Mouse (Mus musculus): ENCODE results near the gene Mccc1. TPM values are rescaled to one million over a fixed set of nuclear protein-coding genes. Genes with fewer than 3 reads are reported as not detected.

Gene Mccc1
- 10 to 100 TPM; 33.0 to 37.0 TPM for total RNA-seq (2021)
- long read RNA-seq, experiment 1, transcript Mccc1-201 (19 exons, 2,455 nt), result major isoform, 29 of 37 reads
- long read RNA-seq, experiment 1, partial matches to known transcripts, result 5 of 37 reads
- long read RNA-seq, experiment 1, other reads (novel, unspliced or antisense), result 3 of 37 reads
- long read RNA-seq, experiment 2, transcript Mccc1-201 (19 exons, 2,455 nt), result major isoform, 39 of 52 reads
- long read RNA-seq, experiment 2, partial matches to known transcripts, result 4 of 52 reads
- long read RNA-seq, experiment 2, other reads (novel, unspliced or antisense), result 9 of 52 reads

DNA sequence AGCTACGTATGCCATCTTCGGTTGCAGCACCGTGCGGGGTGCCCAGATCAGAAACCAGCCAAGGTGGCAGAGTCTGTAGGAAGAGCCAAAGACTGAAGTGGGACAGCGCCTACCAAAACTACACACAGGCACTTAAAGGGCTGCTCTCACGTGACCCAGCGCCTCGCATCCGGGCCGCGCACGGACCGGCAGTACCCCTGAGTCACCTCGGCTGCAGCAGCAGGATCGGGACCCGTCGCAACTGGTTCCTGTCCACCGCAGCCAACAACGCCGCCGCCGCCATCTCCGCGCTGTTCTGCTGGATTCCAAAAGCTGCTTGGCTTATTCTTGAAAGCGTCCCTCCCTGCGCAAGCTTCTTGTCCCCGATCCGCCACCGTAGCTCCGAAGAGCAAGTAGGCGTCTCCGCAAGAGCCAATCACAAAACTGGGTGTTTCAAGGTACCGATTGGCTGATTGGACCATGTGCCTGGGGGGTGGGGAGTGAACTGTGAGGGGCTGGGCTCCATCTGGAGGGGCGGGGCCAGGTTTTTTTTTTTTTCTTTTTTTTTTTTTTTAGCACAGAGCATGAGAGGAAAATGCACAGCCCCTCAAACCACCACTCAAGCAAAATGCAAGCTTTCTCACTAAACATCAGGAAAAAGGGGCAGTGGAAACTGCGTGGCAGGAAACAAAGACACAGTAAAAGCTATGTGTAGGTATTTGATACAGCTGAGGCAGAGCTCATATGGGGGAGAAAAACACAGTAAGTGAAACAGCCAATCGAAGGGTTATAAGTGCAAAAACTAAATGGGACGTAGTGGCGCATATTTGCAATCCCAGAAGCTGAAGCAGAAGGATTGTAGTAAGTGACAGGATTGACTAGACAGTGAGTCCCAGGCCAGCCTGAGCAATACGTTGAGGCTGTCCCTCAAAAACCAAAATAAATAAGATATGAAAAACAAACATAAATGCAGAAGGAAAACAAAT, at the start of gene Mccc1:
Gene Mccc1 (minus strand): TSS at position 404 of the 965 bp plus-strand sequence.
- peak; percentile 94 for DNase-seq

DNA sequence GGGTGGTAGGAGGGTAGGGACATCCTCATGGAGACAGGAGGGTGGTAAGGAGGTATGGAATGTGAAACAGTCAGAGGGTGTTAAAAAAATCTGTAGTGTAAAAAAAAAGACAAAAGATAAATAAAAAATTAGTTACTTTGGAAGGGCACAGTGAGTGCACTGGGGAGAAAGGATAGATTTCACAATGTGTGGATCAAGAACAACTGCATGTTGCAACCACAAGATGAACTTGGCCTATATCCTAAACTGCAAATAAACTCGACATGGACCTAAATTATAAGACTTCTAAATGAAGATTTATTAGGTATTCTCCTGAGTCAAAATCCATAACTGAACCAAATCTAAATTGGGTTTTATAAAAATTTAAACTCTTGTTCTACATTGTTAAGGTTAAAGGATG, 48.6 kb upstream of the Mccc1 start:
- DNase-seq, result no peak

DNA sequence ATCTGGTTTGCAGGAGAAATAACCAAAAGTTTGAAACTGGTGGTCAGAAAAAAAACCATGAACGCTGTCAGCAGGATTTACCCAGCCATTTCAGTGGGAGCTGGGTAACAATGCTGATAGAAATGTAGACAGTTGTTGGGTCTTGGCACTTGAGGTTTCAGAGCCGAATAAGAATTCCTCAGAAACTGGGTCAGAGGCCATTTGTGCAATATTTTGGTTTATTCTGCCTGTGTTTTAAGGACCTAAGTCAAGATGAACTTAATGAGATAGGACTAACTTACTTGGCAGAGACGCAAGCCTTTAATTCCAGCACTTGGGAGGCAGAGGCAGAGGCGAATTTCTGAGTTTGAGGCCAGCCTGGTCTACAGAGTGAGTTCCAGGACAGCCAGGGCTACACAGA, 44.6 kb upstream of the Mccc1 start:
- DNase-seq, result no peak

DNA sequence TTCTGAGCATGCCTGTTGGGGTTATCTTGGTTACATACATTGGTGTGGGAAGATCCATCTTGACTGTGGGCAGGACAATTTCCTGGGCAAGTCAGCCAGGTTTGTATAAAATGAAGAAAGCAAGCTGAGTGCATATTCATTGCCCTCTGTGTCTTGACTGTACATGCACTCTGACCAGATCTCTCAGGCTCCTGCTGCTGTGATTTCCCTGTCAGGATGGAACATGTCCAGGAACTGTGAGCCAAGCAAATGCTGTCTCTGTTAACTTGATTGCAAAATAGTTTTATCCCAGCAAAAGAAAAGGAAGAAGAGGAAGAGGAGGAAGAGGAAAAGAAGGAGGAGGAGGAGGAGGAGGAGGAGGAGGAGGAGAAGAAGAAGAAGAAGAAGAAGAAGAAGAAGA, 44.0 kb upstream of the Mccc1 start:
- DNase-seq, result no peak

DNA sequence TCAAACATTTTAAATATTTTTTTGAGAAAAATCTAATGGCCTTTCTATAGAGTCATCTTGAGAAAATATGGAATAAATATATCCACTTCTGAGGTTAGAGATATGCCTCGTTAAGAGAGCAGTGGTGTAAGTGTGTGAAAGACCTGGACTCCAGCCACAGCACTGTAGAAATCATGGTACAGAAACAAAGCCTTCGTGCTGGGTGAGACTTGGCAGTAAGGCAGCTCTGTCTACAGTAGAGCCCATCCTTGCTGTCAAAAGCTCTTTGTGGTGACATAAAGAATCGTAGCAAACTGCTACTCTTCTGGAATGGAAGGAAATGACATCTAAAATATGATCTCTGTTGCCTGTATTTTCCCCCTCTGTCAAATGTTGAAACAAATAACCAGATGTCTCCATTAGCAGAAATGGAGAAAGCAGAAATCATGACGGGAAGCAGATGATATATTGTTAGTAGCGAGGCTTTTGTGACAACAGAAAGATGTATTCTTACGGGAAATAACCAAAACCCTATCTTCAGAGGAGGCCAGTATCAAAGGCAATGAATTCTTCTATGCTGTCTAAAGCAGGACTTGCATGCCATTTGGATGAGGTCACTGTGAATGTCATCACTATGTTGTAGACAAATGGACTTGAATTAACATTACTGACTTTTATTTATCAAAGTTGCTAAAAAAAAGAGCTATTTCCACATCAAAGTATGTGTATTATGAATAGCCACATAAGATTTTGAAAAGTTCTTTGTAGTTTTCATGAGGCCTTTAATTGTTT, 31.4 kb upstream of the Mccc1 start:
- DNase-seq, result no peak

DNA sequence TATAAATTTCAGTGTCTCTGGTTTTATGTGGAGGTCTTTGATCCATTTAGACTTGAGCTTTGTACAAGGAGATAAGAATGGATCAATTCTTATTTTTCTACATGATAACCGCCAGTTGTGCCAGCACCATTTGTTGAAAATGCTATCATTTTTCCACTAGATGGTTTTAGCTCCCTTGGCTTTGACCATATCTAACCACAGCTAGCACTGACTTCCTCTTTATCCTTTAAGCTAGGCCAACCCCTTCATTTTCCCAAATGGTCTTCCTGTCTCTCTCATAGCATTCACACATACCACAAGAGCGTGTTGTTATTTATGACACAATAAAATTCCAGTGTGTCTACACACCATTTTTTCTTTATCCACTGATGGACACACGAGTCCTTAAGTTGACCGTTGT, 29.5 kb upstream of the Mccc1 start:
- DNase-seq, result no peak

DNA sequence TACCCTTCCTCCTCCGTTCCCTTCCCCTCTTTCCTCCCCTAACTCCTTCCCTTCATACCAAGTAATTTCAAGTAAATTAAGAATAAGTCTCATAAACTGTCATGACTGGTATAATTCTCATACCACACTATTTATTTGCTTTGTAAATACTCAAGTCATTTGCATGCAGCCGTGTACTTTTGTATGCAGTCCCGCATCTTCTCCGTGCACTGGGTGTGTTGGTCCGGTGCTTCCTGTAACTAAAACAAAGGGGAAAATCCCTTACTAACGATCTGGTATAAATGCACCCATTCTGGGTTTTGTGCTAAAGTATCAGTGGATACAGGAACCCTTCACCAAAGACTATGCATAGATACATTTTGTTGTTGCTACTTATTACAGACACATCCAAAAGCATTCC, 25.3 kb upstream of the Mccc1 start:
- DNase-seq, result no peak

DNA sequence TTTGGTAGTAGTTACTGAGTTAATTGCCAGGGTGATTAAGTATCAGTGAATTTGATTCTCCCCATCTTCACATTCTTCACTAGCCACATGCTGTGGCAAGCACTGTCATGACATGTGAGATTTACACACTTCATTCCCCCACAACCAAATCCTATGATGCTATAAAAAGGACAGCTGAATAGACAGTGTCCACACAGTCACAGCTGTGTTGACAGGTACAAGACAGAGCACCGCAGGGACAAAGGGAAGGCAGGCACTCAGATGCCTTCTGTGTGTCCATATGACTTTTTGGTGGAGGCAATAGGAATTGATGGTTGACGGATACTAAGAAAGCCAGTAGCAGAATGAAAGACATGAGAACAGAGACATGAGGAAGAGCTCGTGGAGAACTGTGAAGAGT, 10.8 kb upstream of the Mccc1 start:
- DNase-seq, result no peak

DNA sequence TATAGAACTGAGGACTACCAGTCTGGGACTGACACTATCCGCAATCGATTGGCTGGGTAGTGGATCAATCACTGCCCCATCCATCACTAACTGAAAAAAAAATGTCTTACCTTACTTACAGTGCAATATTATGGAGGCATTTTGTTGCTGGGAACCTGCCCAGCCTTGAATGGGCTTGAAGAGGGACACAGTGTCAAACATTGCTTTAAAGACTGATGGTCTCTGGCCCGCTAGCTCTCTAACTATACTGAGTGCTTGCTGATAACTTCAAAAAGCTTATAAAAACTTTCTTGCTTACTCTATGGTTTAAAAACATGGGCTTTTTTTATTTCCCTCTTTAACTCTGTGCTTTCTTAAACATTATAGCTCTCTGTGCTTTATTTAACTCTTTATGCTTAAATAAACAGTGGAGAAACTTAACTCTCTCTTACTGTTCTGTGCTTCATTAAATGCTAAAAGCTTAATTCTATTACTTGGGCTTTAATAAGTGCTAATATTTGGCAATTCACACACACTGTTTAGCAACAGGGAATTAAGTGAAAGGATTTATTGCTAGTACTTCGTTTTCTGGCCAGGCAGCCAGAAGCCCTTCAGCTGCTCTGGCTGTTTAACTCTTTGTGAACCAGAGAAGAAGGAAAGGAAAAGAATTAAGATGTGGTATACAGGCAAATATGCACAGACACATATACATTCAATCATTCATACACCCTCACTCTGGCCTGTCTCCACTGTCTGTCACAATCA, 8.1 kb upstream of the Mccc1 start:
- DNase-seq, result no peak

GRCm38 (mm10) chr3:36004028-36004895, 3.8 kb upstream of the Mccc1 start:
- no peak for DNase-seq

DNA sequence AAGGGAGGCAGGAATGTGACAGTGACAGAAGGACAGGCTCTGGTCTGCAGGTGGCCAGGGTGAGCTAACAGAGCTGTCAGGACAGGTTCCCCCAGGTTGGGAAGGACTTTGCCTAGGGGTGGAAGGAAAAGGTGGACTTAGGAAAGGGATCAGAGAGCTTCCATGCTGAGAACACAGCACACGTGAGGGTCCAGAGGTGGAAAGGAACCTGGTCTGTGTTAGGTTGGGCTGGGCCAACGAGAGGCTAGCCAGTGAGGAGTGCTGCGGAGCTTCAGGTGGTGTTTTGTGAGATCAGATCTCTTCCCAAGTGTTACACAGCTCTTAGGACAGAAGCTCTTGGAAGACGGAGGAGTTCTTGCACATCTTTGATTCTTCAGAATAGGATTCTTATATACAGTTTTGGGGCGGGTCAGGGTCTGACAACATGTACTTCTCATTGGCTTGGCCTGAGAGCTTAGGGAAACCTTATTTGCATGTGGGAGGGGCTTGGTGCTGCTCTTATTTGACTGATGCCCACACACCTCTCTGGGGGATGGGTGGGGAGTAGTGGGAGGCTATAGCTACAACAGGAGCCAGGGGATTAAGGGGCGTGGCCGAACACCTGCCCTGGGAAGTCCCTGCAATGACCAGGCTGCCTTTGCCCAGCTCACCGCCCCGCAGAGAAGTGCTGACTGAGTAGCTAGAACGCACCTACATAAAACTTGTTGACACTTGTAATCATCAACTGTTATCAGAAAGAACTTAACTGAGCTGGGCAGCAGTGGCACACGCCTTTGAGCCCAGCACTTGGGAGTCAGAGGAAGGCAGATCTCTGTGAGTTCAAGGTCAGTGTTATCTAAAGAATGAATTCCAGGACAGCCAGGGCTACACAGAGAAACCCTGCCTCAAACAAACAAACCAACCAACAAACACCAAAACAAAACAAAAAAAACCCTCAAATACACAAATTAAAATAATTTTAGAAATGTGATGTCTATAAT, 5.6 kb downstream of the Mccc1 start:
- no peak for DNase-seq

GRCm38 (mm10) chr3:35990715-35991114, 9.8 kb downstream of the Mccc1 start:
- DNase-seq, result no peak

DNA sequence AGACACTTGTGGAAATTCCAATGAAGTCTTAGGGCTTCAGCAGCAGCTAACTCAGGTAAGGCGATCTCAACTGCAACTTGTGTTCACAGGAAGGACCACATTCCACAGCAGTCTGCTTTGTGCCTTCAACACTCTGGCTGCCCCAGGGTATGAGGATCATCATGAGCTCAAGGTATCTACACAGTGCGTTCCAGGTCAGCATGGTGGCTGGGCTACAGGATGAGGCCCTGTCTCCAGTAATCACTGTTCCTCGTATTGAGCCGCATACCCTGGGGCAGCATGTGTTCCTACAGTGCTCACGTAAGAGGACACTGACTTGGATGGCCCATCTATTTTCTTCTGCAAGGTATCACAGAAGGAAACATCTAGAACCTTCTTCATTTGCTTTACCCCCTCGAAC, 12.4 kb downstream of the Mccc1 start:
- DNase-seq, result no peak

GRCm38 (mm10) chr3:35986266-35986665, 14.2 kb downstream of the Mccc1 start:
- no peak for DNase-seq

DNA sequence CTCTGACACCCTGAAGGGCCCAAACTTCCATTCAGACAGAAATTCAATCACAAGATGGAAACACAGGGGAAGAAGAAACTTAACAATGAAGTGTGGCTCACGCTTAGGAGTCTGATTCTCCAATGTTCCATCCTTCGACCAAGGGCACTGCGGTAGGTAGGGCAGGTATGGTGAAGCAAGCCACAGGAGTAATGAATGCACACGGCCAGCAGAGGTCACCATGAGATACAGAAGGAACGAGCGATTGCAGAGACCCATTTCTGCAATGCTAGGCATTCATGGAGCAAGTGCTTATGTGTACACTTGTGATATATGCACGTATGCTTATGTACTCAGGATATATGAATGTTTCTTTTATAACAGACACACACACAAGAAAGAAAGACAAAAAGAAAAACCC, 26.9 kb downstream of the Mccc1 start:
- no peak for DNase-seq

DNA sequence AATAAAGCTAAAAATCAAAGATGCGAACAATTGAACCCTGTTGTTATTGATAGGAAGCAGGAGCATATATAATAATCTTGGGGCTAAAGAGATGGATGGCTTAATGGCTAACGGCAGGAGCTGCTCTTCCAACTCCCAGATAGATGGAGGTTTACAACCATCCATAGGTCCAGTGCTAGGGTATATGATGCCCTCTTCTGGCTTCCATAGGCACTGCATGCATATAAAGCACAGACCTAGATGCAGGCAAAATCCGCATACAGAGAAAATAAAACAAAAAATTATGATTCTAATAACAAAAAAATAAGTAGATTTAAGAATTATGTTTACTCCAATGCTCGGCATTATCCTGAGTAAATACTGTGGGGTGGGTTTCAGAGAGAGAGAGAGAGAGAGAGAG, 27.5 kb downstream of the Mccc1 start:
- no peak for DNase-seq

GRCm38 (mm10) chr3:35971149-35971548, 29.3 kb downstream of the Mccc1 start:
- no peak for DNase-seq

GRCm38 (mm10) chr3:35970441-35970840, 30.0 kb downstream of the Mccc1 start:
- no peak for DNase-seq

GRCm38 (mm10) chr3:35967366-35967921, 33.0 kb downstream of the Mccc1 start:
- DNase-seq, result no peak
